In the genomic region with DNA sequence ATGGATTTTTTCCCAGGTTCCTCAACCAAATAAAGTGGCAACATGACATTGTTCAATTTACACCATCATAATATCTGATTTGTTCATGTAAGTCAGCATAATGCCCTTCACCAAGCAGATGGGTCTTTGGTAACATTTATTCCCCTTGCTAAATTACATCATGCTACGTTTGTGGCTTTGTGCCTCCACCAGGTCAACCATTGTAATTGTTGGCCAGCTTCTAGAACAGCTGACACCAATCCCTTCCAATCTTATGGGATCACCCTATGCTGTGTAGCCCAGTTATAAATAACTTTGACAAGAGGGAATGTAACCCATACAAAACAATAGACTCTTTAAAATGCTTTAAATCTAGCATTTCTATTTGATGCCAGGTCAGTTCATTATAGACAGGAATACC, we compare ENCODE assay signal across 26 mouse cellular contexts.
"Had no signal": no experiment of that assay in that cellular context is flagged by ENCODE, and none has a peak within 500 bp of the region (broad histone marks: within the 10 kb centered on the region; RNA-seq: fewer than 3 reads in every experiment).

No protein-coding gene starts in this region.

- H3K4me1 ChIP-seq: heart, embryonic 10.5 days; heart, embryonic 12.5 days; hindbrain, embryonic 10.5 days; hindbrain, embryonic 12.5 days; intestine, embryonic 15.5 days; limb, embryonic 10.5 days; limb, embryonic 12.5 days; liver, embryonic 13.5 days had no signal

- H3K9me3 ChIP-seq: heart, embryonic 10.5 days; heart, embryonic 12.5 days; hindbrain, embryonic 10.5 days; hindbrain, embryonic 12.5 days; intestine, embryonic 15.5 days; limb, embryonic 10.5 days; limb, embryonic 12.5 days; liver, embryonic 13.5 days had no signal

- DNase-seq: gastrocnemius, postnatal 14 days; gastrocnemius, postnatal 36 days; heart, adult 2 months; heart, postnatal 10 days; heart, postnatal 4 days; kidney, adult 18-20 months; kidney, adult 8-10 months; kidney, postnatal 10 days; kidney, postnatal 25 days; kidney, postnatal 4 days; liver; liver, embryonic 13.5 days had no signal

- H3K4me2 ChIP-seq: heart, embryonic 12.5 days; hindbrain, embryonic 12.5 days; hindbrain, embryonic 14.5 days; intestine, embryonic 15.5 days; limb, embryonic 12.5 days; liver, embryonic 11.5 days; liver, embryonic 13.5 days had no signal

- H3K9ac ChIP-seq: heart, embryonic 12.5 days; hindbrain, embryonic 12.5 days; hindbrain, embryonic 14.5 days; intestine, embryonic 15.5 days; limb, embryonic 12.5 days; liver, embryonic 13.5 days had no signal

- H3K36me3 ChIP-seq: heart, embryonic 10.5 days; heart, embryonic 12.5 days; hindbrain, embryonic 10.5 days; hindbrain, embryonic 12.5 days; intestine, embryonic 15.5 days; limb, embryonic 10.5 days; limb, embryonic 12.5 days; liver, embryonic 13.5 days had no signal

- ATAC-seq: hindbrain, embryonic 16.5 days; inflammation-experienced regulatory T-cells, adult 6 months; intestine, embryonic 15.5 days; intestine, postnatal 0 days had no signal

- H3K4me3 ChIP-seq: heart, adult 2 months; heart, embryonic 10.5 days; heart, embryonic 12.5 days; hindbrain, embryonic 10.5 days; hindbrain, embryonic 12.5 days; intestine, embryonic 15.5 days; layer of hippocampus, adult 2 months; left cerebral cortex, adult 2 months; limb, embryonic 10.5 days; limb, embryonic 12.5 days; liver, embryonic 13.5 days had no signal

- H3K27ac ChIP-seq: heart, adult 2 months; heart, embryonic 10.5 days; hindbrain, embryonic 10.5 days; hindbrain, embryonic 12.5 days; hindbrain, embryonic 14.5 days; intestine, embryonic 15.5 days; layer of hippocampus, adult 2 months; left cerebral cortex, adult 2 months; limb, embryonic 10.5 days; limb, embryonic 12.5 days; liver, embryonic 13.5 days had no signal

- H3K27me3 ChIP-seq: heart, embryonic 12.5 days; hindbrain, embryonic 12.5 days; intestine, embryonic 15.5 days; limb, embryonic 12.5 days; liver, embryonic 13.5 days had no signal
